Mouse (Mus musculus): ENCODE measurements at regions not wholly inside any gene's neighbourhood (a gene's known extent, or its start where the extent isn't known, plus 50 kb on each side); places are given as distances from the start of the nearest gene placed in this dataset.
"Not testable (repeated sequence)": the region's sequence is repeated elsewhere in the genome, so short reads cannot be mapped to it uniquely, and the experiment has no call there.

- DNase-seq: peak; percentile 33 to 44
Measured at GRCm38 (mm10) chr12:24252071-24252874, 155.2 kb upstream of the 9030624G23Rik start.

More at GRCm38 (mm10) chr12:24252071-24252874, 155.2 kb upstream of the 9030624G23Rik start:
- intact Hi-C loops (cut with DNase I): not testable (repeated sequence)
